Mouse (Mus musculus): ENCODE results near the gene A730049H05Rik. TPM values are rescaled to one million over a fixed set of nuclear protein-coding genes. Genes with fewer than 3 reads are reported as not detected.
A peak's percentile ranks its signal among the peaks of the same experiment; 100 is the strongest.

A730049H05Rik gene
- polyA plus RNA-seq, 1 experiment from 2014 or later = 2.9 TPM

- no peak overlapping the region for H3K9ac ChIP-seq
- peak overlapping the region; percentile 8; the same call in 1 of the 2 replicates for H3K27ac ChIP-seq
- H3K4me2 ChIP-seq = no peak overlapping the region
- 33% methylated on average over 5 of the region's 5 CpGs for WGBS
- H3K9me3 ChIP-seq (replicated peaks) = no peaks in the 10 kb centered on the region
- H3K27me3 ChIP-seq = no peaks in the 10 kb centered on the region
- no peak for ATAC-seq (replicated peaks; ENCODE audit: insufficient number of reproducible peaks, insufficient read depth, low FRiP score, low read depth)
- peaks cover 30% of the 10 kb centered on the region for H3K4me1 ChIP-seq (replicated peaks)
- H3K36me3 ChIP-seq = peaks cover 27% of the 10 kb centered on the region
- H3K4me3 ChIP-seq = no peak overlapping the region
These were observed 44.1 kb downstream of the A730049H05Rik start for GRCm38 (mm10) chr6:92860285-92860912.

GRCm38 (mm10) chr6:92862599-92862998 lies 46.3 kb downstream of the A730049H05Rik start:
- Histone ChIP-seq H3K27ac (peak overlapping the region; percentile 63), H3K9me3 (replicated peaks) (no peaks in the 10 kb centered on the region), H3K4me3 (no peak overlapping the region), H3K36me3 (peaks cover 25% of the 10 kb centered on the region), H3K9ac (no peak overlapping the region), H3K4me2 (no peak overlapping the region), H3K27me3 (no peaks in the 10 kb centered on the region), H3K4me1 (replicated peaks) (peaks cover 31% of the 10 kb centered on the region)
- 37% methylated on average over 9 of the region's 9 CpGs for WGBS
- peak; percentile 67; the same call in 1 of the 2 replicates for ATAC-seq (replicated peaks; ENCODE audit: insufficient number of reproducible peaks, insufficient read depth, low FRiP score, low read depth)

- H3K27me3 ChIP-seq = no peaks in the 10 kb centered on the region
- WGBS = 23% methylated on average over 4 of the region's 4 CpGs
- peak; percentile 89 for ATAC-seq (replicated peaks; ENCODE audit: insufficient number of reproducible peaks, insufficient read depth, low FRiP score, low read depth)
- peak within 1 kb of the TSS; percentile 9 for H3K4me3 ChIP-seq
- H3K36me3 ChIP-seq = peaks cover 28% of the 10 kb centered on the region
- H3K27ac ChIP-seq = peak within 1 kb of the TSS; percentile 95
- peak within 1 kb of the TSS; percentile 44 for H3K4me2 ChIP-seq
- peaks cover 27% of the 10 kb centered on the region for H3K4me1 ChIP-seq (replicated peaks)
- H3K9me3 ChIP-seq (replicated peaks) = no peaks in the 10 kb centered on the region
- peak within 1 kb of the TSS; percentile 30 for H3K9ac ChIP-seq
These were observed 52.9 kb downstream of the A730049H05Rik start, which contains the start of gene Gm15737 for GRCm38 (mm10) chr6:92869089-92869581. Gene Gm15737 (plus strand): TSS chr6:92869357.

GRCm38 (mm10) chr6:92869582-92870219 lies 53.4 kb downstream of the A730049H05Rik start:
- H3K9ac ChIP-seq = peak overlapping the region; percentile 30; the same call in 1 of the 2 replicates
- H3K36me3 ChIP-seq = peaks cover 22% of the 10 kb centered on the region
- peak overlapping the region; percentile 95 for H3K27ac ChIP-seq
- 26% methylated on average over 16 of the region's 16 CpGs for WGBS
- no peaks in the 10 kb centered on the region for H3K27me3 ChIP-seq
- H3K4me1 ChIP-seq (replicated peaks) = peaks cover 27% of the 10 kb centered on the region
- peak overlapping the region; percentile 9 for H3K4me3 ChIP-seq
- H3K9me3 ChIP-seq (replicated peaks) = no peaks in the 10 kb centered on the region
- peak overlapping the region; percentile 44 for H3K4me2 ChIP-seq
- peak; percentile 80 for ATAC-seq (replicated peaks; ENCODE audit: insufficient number of reproducible peaks, insufficient read depth, low FRiP score, low read depth)

- Histone ChIP-seq H3K4me2 (no peak overlapping the region), H3K36me3 (peaks cover 22% of the 10 kb centered on the region; the same call in 1 of the 2 replicates), H3K4me3 (no peak overlapping the region), H3K27me3 (no peaks in the 10 kb centered on the region), H3K27ac (no peak overlapping the region), H3K9me3 (replicated peaks) (no peaks in the 10 kb centered on the region), H3K4me1 (replicated peaks) (peaks cover 27% of the 10 kb centered on the region), H3K9ac (no peak overlapping the region)
- 61% methylated on average over 4 of the region's 4 CpGs for WGBS
- no peak for ATAC-seq (replicated peaks; ENCODE audit: insufficient number of reproducible peaks, insufficient read depth, low FRiP score, low read depth)
These were observed 55.5 kb downstream of the A730049H05Rik start for GRCm38 (mm10) chr6:92871813-92872212.

- Histone ChIP-seq H3K9ac (no peak overlapping the region), H3K4me2 (no peak overlapping the region), H3K4me1 (replicated peaks) (peaks cover 23% of the 10 kb centered on the region), H3K27me3 (no peaks in the 10 kb centered on the region), H3K9me3 (replicated peaks) (no peaks in the 10 kb centered on the region), H3K36me3 (peaks cover 29% of the 10 kb centered on the region; the same call in 1 of the 2 replicates), H3K4me3 (no peak overlapping the region), H3K27ac (no peak overlapping the region)
- ATAC-seq (replicated peaks; ENCODE audit: insufficient number of reproducible peaks, insufficient read depth, low FRiP score, low read depth) = no peak
- 80% methylated on average over 10 of the region's 10 CpGs for WGBS
These were observed 56.5 kb downstream of the A730049H05Rik start for GRCm38 (mm10) chr6:92872766-92873165.

GRCm38 (mm10) chr6:92874854-92875253 lies 58.6 kb downstream of the A730049H05Rik start:
- 32% methylated on average over 5 of the region's 5 CpGs for WGBS
- H3K9me3 ChIP-seq (replicated peaks) = no peaks in the 10 kb centered on the region
- no peak overlapping the region for H3K9ac ChIP-seq
- H3K4me1 ChIP-seq (replicated peaks) = peaks cover 8% of the 10 kb centered on the region
- peaks cover 45% of the 10 kb centered on the region for H3K36me3 ChIP-seq
- no peak overlapping the region for H3K4me3 ChIP-seq
- H3K4me2 ChIP-seq = no peak overlapping the region
- peak; percentile 56; the same call in 1 of the 2 replicates for ATAC-seq (replicated peaks; ENCODE audit: insufficient number of reproducible peaks, insufficient read depth, low FRiP score, low read depth)
- H3K27me3 ChIP-seq = no peaks in the 10 kb centered on the region
- H3K27ac ChIP-seq = no peak overlapping the region

- Histone ChIP-seq H3K9me3 (replicated peaks) (no peaks in the 10 kb centered on the region), H3K27ac (no peak overlapping the region), H3K4me3 (no peak overlapping the region), H3K9ac (no peak overlapping the region), H3K36me3 (peaks cover 49% of the 10 kb centered on the region), H3K4me1 (replicated peaks) (peaks cover 4% of the 10 kb centered on the region), H3K27me3 (no peaks in the 10 kb centered on the region), H3K4me2 (no peak overlapping the region)
- 84% methylated on average over 2 of the region's 2 CpGs for WGBS
- ATAC-seq (replicated peaks; ENCODE audit: insufficient number of reproducible peaks, insufficient read depth, low FRiP score, low read depth) = no peak
These were observed 59.1 kb downstream of the A730049H05Rik start for GRCm38 (mm10) chr6:92875340-92875739.

- Histone ChIP-seq H3K36me3 (peaks cover 55% of the 10 kb centered on the region), H3K27ac (no peak overlapping the region)
These were observed 59.8 kb downstream of the A730049H05Rik start for GRCm38 (mm10) chr6:92876121-92876520.

GRCm38 (mm10) chr6:92877236-92877635 lies 61.0 kb downstream of the A730049H05Rik start:
- Histone ChIP-seq H3K4me3 (no peak overlapping the region), H3K9ac (no peak overlapping the region), H3K4me1 (replicated peaks) (peaks cover 3% of the 10 kb centered on the region; the same call in 1 of the 2 replicates), H3K4me2 (no peak overlapping the region), H3K36me3 (peaks cover 44% of the 10 kb centered on the region), H3K9me3 (replicated peaks) (no peaks in the 10 kb centered on the region), H3K27ac (no peak overlapping the region), H3K27me3 (no peaks in the 10 kb centered on the region)
- no peak for ATAC-seq (replicated peaks; ENCODE audit: insufficient number of reproducible peaks, insufficient read depth, low FRiP score, low read depth)
- 91% methylated on average over 4 of the region's 4 CpGs for WGBS

More at GRCm38 (mm10) chr6:92876121-92876520, 59.8 kb downstream of the A730049H05Rik start:
- Histone ChIP-seq H3K9ac (no peak overlapping the region), H3K4me1 (replicated peaks) (peaks cover 4% of the 10 kb centered on the region; the same call in 1 of the 2 replicates), H3K27me3 (no peaks in the 10 kb centered on the region), H3K9me3 (replicated peaks) (no peaks in the 10 kb centered on the region), H3K4me3 (no peak overlapping the region), H3K4me2 (no peak overlapping the region)
- no peak for ATAC-seq (replicated peaks; ENCODE audit: insufficient number of reproducible peaks, insufficient read depth, low FRiP score, low read depth)
- 55% methylated on average over 5 of the region's 5 CpGs for WGBS

- Histone ChIP-seq H3K27me3 (no peaks in the 10 kb centered on the region), H3K9ac (no peak overlapping the region), H3K4me2 (no peak overlapping the region), H3K36me3 (peaks cover 35% of the 10 kb centered on the region), H3K9me3 (replicated peaks) (no peaks in the 10 kb centered on the region), H3K4me3 (no peak overlapping the region), H3K27ac (no peak overlapping the region), H3K4me1 (replicated peaks) (peaks cover 6% of the 10 kb centered on the region; the same call in 1 of the 2 replicates)
- no peak for ATAC-seq (replicated peaks; ENCODE audit: insufficient number of reproducible peaks, insufficient read depth, low FRiP score, low read depth)
- WGBS = 73% methylated on average over 5 of the region's 5 CpGs
These were observed 62.5 kb downstream of the A730049H05Rik start for GRCm38 (mm10) chr6:92878771-92879170.

Data from heart, embryonic 15.5 days (tissue).